Mouse (Mus musculus) CD8-positive naive resting alpha-beta T cell, adult 2 months (primary cell): ENCODE measurements around the gene Mon1b.

Experiments used
- DNase-seq, 2 experiments: peaks; one replicate each; pipeline ENCODE4 v3.0.0; 2022; ENCODE audit warnings: low read depth in 2 of 2, low spot score in 2 of 2

Gene Mon1b

GRCm38 (mm10) chr8:113672599-113673255 lies 37.3 kb downstream of the Mon1b start:
- DNase-seq: no peak

GRCm38 (mm10) chr8:113673300-113673699 lies 37.9 kb downstream of the Mon1b start:
- DNase-seq: no peak

- no peak for DNase-seq
These were observed 39.2 kb downstream of the Mon1b start for GRCm38 (mm10) chr8:113674611-113675010.

GRCm38 (mm10) chr8:113675281-113675680 lies 39.9 kb downstream of the Mon1b start:
- DNase-seq: no peak

- DNase-seq: no peak
These were observed 41.4 kb downstream of the Mon1b start for GRCm38 (mm10) chr8:113676811-113677210.

- no peak for DNase-seq
These were observed 44.0 kb downstream of the Mon1b start for GRCm38 (mm10) chr8:113679361-113679760.

DNA sequence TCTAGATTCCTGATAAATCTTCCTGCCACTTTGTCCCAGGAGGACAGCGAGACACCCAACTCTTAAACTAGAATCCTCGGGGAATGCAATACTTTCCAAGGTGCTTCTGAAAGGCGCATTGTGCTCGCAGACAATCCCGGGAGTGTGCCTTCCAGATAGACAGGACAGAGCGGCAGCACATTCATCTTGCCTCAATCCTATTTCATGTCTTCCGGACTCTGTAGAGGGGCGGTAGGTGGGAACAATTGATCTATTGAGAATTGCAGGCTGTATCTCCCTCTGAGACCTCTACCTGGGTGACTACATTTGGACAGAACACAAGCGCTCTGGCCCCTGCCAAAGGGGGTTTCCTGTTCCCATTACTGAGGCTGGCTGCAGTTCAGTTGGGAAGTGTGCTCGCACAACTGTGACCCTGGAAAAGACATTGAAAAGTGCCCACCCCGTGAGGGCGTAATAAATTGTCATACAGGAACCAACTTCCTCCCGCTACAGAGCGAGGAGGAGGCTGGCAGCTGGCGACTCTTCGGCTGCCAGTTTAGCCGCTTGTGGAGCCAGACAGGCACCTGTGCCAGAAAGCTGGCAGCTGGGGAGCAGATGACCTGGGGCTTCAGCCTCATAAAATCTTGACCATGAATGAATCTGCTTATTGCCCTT lies 52.6 kb downstream of the Mon1b start:
- DNase-seq: no peak

DNA sequence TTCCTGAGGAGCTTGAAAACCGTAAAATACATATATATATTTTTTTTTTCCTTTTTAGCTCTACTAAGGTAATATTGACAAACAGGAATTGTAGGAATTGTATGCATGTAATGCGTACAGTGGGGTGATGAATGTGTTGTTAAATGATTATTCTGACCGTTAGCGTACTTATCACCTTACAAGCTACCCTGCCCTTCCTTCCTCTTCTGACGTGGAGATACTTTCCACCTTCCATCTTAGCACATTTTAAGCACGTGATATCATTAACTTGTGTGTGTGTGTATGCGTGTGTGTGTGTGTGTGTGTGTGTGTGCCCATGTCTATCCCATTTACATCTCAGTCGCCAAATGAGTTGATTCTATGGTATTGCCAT lies 53.1 kb downstream of the Mon1b start:
- no peak for DNase-seq

- DNase-seq: no peak
These were observed 56.4 kb downstream of the Mon1b start for GRCm38 (mm10) chr8:113691622-113692343.
